Mouse (Mus musculus) limb, embryonic 14.5 days (tissue): ENCODE measurements around the gene Fermt2. TPM values are rescaled to one million over a fixed set of nuclear protein-coding genes. Genes with fewer than 3 reads are reported as not detected.
"Not testable (repeated sequence)": the region's sequence is repeated elsewhere in the genome, so short reads cannot be mapped to it uniquely, and the experiment has no call there.

ENCODE experiments used
- ATAC-seq: fragments of 200-750 bp; cut with Nextera tagmentation; 2 replicates; pipeline ENCODE4 v1.8.0; 2017; ENCODE audit warnings: low read depth, moderate number of reproducible peaks, moderate TSS enrichment; ENCODE audit not compliant: low FRiP score
- DNase-seq: peaks from one replicate; pipeline ENCODE4 v3.0.0-alpha.2; 2015; ENCODE audit warnings: low spot score
- H3K27ac ChIP-seq: fragments of 300-500 bp; sonication (generic); replicated peaks from 2 replicates; pipeline ENCODE4 v1.5.1; 2014; ENCODE audit warnings: low read depth, mild to moderate bottlenecking, low read length, moderate library complexity, mixed read lengths
- H3K27me3 ChIP-seq: fragments of 300-500 bp; sonication (generic); 2 replicates; pipeline ENCODE4 v1.6.1; 2014; ENCODE audit warnings: low read length, mixed read lengths; ENCODE audit not compliant: control insufficient read depth, insufficient read depth
- H3K36me3 ChIP-seq: fragments of 300-500 bp; sonication (generic); 2 replicates; pipeline ENCODE4 v1.6.1; 2014; ENCODE audit warnings: mild to moderate bottlenecking, low read length, moderate library complexity, mixed read lengths; ENCODE audit not compliant: control insufficient read depth, insufficient read depth
- H3K4me1 ChIP-seq: fragments of 300-500 bp; sonication (generic); 2 replicates; pipeline ENCODE4 v1.6.1; 2014; ENCODE audit warnings: antibody characterized with exemption, low read length, mixed read lengths; ENCODE audit not compliant: control insufficient read depth, insufficient read depth
- H3K4me2 ChIP-seq: fragments of 300-500 bp; sonication (generic); replicated peaks from 2 replicates; pipeline ENCODE4 v1.6.1; 2014; ENCODE audit warnings: low read depth, mild to moderate bottlenecking, low read length, moderate library complexity; ENCODE audit not compliant: severe bottlenecking
- H3K4me3 ChIP-seq: fragments of 300-500 bp; sonication (generic); replicated peaks from 2 replicates; pipeline ENCODE4 v1.5.1; 2014; ENCODE audit warnings: low read length
- H3K9ac ChIP-seq: fragments of 300-500 bp; sonication (generic); 2 replicates; pipeline ENCODE4 v1.6.1; 2014; ENCODE audit warnings: mild to moderate bottlenecking, low read depth, low read length, moderate library complexity; ENCODE audit not compliant: severe bottlenecking
- H3K9me3 ChIP-seq: fragments of 300-500 bp; sonication (generic); 2 replicates; pipeline ENCODE4 v1.6.1; 2016; ENCODE audit warnings: low read length; ENCODE audit not compliant: control insufficient read depth
- POLR2A ChIP-seq: fragments of 200-500 bp; IDR thresholded peaks from 2 replicates; pipeline ENCODE4 v1.8.0; 2012; ENCODE audit warnings: inconsistent platforms, mild to moderate bottlenecking, moderate library complexity, borderline replicate concordance; ENCODE audit not compliant: insufficient read depth, insufficient read length; ENCODE audit errors: extremely low read depth
- WGBS: fragments of 180-500 bp; shearing (Covaris S2); extraction: QIAGEN DNeasy Blood & Tissue Kit; methylation state at CpG from one replicate; pipeline ENCODE4 v1.1.7; 2014; 5-methylcytosine and 5-hydroxymethylcytosine counted together
- polyA plus RNA-seq, 2 experiments: library from polyadenylated mRNA; depleted of rRNA in 1 of 2; stranded (reverse) in 1 of 2; unstranded in 1 of 2; fragments of >200 nt; fragmentation: Nextera tagmentation in 1 of 2; extraction: Ambion mirVana in 1 of 2; gene quantifications; 2 replicates each; pipeline versions ENCODE4 v1.2.1 to v1.2.3; 2012 to 2014

Fermt2 gene
- polyA plus RNA-seq, 2 experiments, result 91.7 to 128 TPM

- Histone ChIP-seq H3K27me3 (no peaks in the 10 kb centered on the region), H3K4me3 (no peak overlapping the region), H3K36me3 (peaks cover 5% of the 10 kb centered on the region; the same call in 1 of the 2 replicates), H3K27ac (no peak overlapping the region), H3K9ac (no peak overlapping the region), H3K4me2 (no peak overlapping the region), H3K9me3 (no peaks in the 10 kb centered on the region), H3K4me1 (no peaks in the 10 kb centered on the region)
- no peak for ATAC-seq
- WGBS, result 73% methylated on average over 4 of the region's 4 CpGs
- DNase-seq, result no peak
- no peak for TF ChIP-seq POLR2A
These were observed 37.9 kb downstream of the Fermt2 start for GRCm38 (mm10) chr14:45492038-45492437.

- ATAC-seq, DNase-seq, H3K36me3 ChIP-seq, H3K9me3 ChIP-seq, H3K4me3 ChIP-seq, H3K4me2 ChIP-seq, H3K27me3 ChIP-seq, H3K4me1 ChIP-seq, H3K9ac ChIP-seq, H3K27ac ChIP-seq: not testable (repeated sequence)
- WGBS, result 97% methylated on average over 2 of the region's 2 CpGs
These were observed 42.7 kb downstream of the Fermt2 start for GRCm38 (mm10) chr14:45487201-45487600.

GRCm38 (mm10) chr14:45483361-45483760 lies 46.6 kb downstream of the Fermt2 start:
- not testable (repeated sequence) for H3K9ac ChIP-seq, ATAC-seq, H3K27me3 ChIP-seq, DNase-seq, H3K4me2 ChIP-seq, H3K9me3 ChIP-seq, H3K4me3 ChIP-seq, H3K4me1 ChIP-seq, H3K27ac ChIP-seq
- H3K36me3 ChIP-seq, result peaks cover 35% of the 10 kb centered on the region
- WGBS, result 93% methylated on average over 11 of the region's 11 CpGs

- no peaks in the 10 kb centered on the region for H3K4me1 ChIP-seq
- ATAC-seq (peak; percentile 37; the same call in 1 of the 2 replicates), DNase-seq (no peak)
- no peaks in the 10 kb centered on the region for H3K9me3 ChIP-seq
- no peak overlapping the region for H3K4me3 ChIP-seq
- H3K4me2 ChIP-seq, result no peak overlapping the region
- 71% methylated on average over 9 of the region's 9 CpGs for WGBS
- H3K27me3 ChIP-seq, result no peaks in the 10 kb centered on the region
- peaks cover 57% of the 10 kb centered on the region for H3K36me3 ChIP-seq
- H3K9ac ChIP-seq, result no peak overlapping the region
- TF ChIP-seq POLR2A, result no peak
- H3K27ac ChIP-seq, result no peak overlapping the region
These were observed 50.7 kb downstream of the Fermt2 start for GRCm38 (mm10) chr14:45478977-45479806.

DNA sequence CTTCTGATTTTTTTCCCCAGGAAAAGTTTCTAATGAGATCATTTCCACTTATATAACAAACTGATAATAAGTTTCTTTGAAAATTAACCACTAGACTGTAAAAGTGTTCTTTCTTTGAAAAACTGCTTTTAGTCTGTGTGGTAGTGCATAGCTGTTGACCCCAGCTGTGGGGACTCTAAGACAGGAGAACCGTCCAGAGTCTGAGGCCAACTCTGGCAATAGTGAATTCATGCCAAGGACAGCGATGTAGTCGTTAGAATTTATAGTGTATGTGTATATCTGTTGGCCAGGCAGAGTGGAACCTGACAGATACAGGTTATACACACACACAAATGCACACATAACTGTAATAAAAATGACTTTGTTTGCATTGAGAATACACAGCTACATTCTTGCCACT lies 51.4 kb downstream of the Fermt2 start:
- H3K4me1 ChIP-seq, result no peaks in the 10 kb centered on the region
- H3K9me3 ChIP-seq, result no peaks in the 10 kb centered on the region
- 67% methylated on average over 3 of the region's 3 CpGs for whole genome bisulfite sequencing
- H3K27me3 ChIP-seq, result no peaks in the 10 kb centered on the region
- H3K36me3 ChIP-seq, result peaks cover 60% of the 10 kb centered on the region
- no peak for TF ChIP-seq POLR2A
- DNase-seq (no peak), ATAC-seq (no peak)
- no peak overlapping the region for H3K27ac ChIP-seq
- no peak overlapping the region for H3K9ac ChIP-seq
- H3K4me3 ChIP-seq, result no peak overlapping the region
- H3K4me2 ChIP-seq, result no peak overlapping the region
